ENCODE assay signal across 28 mouse cellular contexts in genomic region chr5:46186908-46187307, GRCm38 (mm10).
DNase-seq lines count a peak whose midpoint lies in the region; ATAC-seq and TF ChIP-seq lines count a peak whose summit lies in the region.
"Had no signal": no experiment of that assay in that cellular context is flagged by ENCODE, and none has a peak within 500 bp of the region (broad histone marks: within the 10 kb centered on the region; RNA-seq: fewer than 3 reads in every experiment).

No protein-coding gene starts in this region.

- H3K36me3 ChIP-seq in forebrain, embryonic 13.5 days (ENCODE audit: poor library complexity, severe bottlenecking): no peaks in the 10 kb centered on the region
- H3K36me3 ChIP-seq in forebrain, embryonic 11.5 days (ENCODE audit: control insufficient read depth, insufficient read depth, low read length): no peaks in the 10 kb centered on the region
- H3K36me3 ChIP-seq in hindbrain, embryonic 14.5 days (replicated peaks; ENCODE audit: control insufficient read depth, insufficient read depth): no peaks in the 10 kb centered on the region
- no peaks in the 10 kb centered on the region for H3K36me3 ChIP-seq in hindbrain, postnatal 0 days (ENCODE audit: insufficient read depth, low read length)
- no peaks in the 10 kb centered on the region for H3K36me3 ChIP-seq in forebrain, embryonic 15.5 days
- H3K36me3 ChIP-seq: embryonic facial prominence, embryonic 10.5 days; embryonic facial prominence, embryonic 13.5 days; G1E; hindbrain, embryonic 15.5 days; intestine, embryonic 15.5 days had no signal

- H3K4me3 ChIP-seq in forebrain, embryonic 13.5 days: no peak overlapping the region
- H3K4me3 ChIP-seq in forebrain, embryonic 11.5 days (ENCODE audit: low read depth, low read length): no peak overlapping the region
- H3K4me3 ChIP-seq in hindbrain, embryonic 14.5 days (replicated peaks; ENCODE audit: low read length): no peak overlapping the region
- no peak overlapping the region for H3K4me3 ChIP-seq in hindbrain, postnatal 0 days (ENCODE audit: low read length)
- no peak overlapping the region for H3K4me3 ChIP-seq in forebrain, embryonic 15.5 days
- H3K4me3 ChIP-seq: embryonic facial prominence, embryonic 10.5 days; embryonic facial prominence, embryonic 13.5 days; erythroblast, embryonic 14.5 days; gastrocnemius, adult 2 months; hindbrain, embryonic 15.5 days; intestine, embryonic 15.5 days had no signal

- no peak overlapping the region for H3K9ac ChIP-seq in forebrain, embryonic 13.5 days
- no peak overlapping the region for H3K9ac ChIP-seq in forebrain, embryonic 11.5 days (ENCODE audit: low read length)
- H3K9ac ChIP-seq in hindbrain, embryonic 14.5 days: no peak overlapping the region
- H3K9ac ChIP-seq in hindbrain, postnatal 0 days (replicated peaks; ENCODE audit: low read length): no peak overlapping the region
- no peak overlapping the region for H3K9ac ChIP-seq in forebrain, embryonic 15.5 days (replicated peaks)
- H3K9ac ChIP-seq: embryonic facial prominence, embryonic 13.5 days; hindbrain, embryonic 15.5 days; intestine, embryonic 15.5 days had no signal

- TF ChIP-seq CTCF in hindbrain, postnatal 0 days (IDR thresholded peaks at IDR 0.05; ENCODE audit: low read depth): no peak

- no peak overlapping the region for H3K4me2 ChIP-seq in forebrain, embryonic 13.5 days
- no peak overlapping the region for H3K4me2 ChIP-seq in forebrain, embryonic 11.5 days (ENCODE audit: low read depth, low read length, severe bottlenecking)
- H3K4me2 ChIP-seq in hindbrain, embryonic 14.5 days (replicated peaks): no peak overlapping the region
- H3K4me2 ChIP-seq in hindbrain, postnatal 0 days (ENCODE audit: low read depth, low read length): no peak overlapping the region
- no peak overlapping the region for H3K4me2 ChIP-seq in forebrain, embryonic 15.5 days (replicated peaks)
- H3K4me2 ChIP-seq: embryonic facial prominence, embryonic 13.5 days; heart, embryonic 11.5 days; hindbrain, embryonic 15.5 days; intestine, embryonic 15.5 days had no signal

- no peak for DNase-seq in forebrain, embryonic 11.5 days (ENCODE audit: low spot score)
- DNase-seq in hindbrain, embryonic 14.5 days (ENCODE audit: low spot score): no peak
- no peak for DNase-seq in hindbrain, postnatal 0 days (ENCODE audit: low spot score)
- no peak for DNase-seq in adrenal gland, adult 18-20 months (ENCODE audit: low spot score in 2 of 2)
- DNase-seq: adrenal gland, adult 2 months; adrenal gland, postnatal 14 days; B cell, adult 2 months; cerebellum, adult 11-12 months; cerebellum, adult 8-10 months; cerebellum, postnatal 10 days; cerebellum, postnatal 36 days; embryo, embryonic 11 days; gastrocnemius, adult 2 months; gastrocnemius, postnatal 14 days; heart, adult 11 months; kidney, adult 11 months; kidney, adult 8-10 months had no signal

- peak; percentile 68; the same call in 1 of the 2 replicates for ATAC-seq in forebrain, embryonic 13.5 days
- no peak for ATAC-seq in forebrain, embryonic 11.5 days (replicated peaks; ENCODE audit: low FRiP score)
- peak; percentile 57; the same call in 1 of the 2 replicates for ATAC-seq in hindbrain, embryonic 14.5 days (ENCODE audit: low FRiP score)
- no peak for ATAC-seq in hindbrain, postnatal 0 days
- ATAC-seq in forebrain, embryonic 15.5 days (replicated peaks): 0 out of 2 replicates have a peak, but pooled peaks have one; percentile 29
- ATAC-seq: intestine, embryonic 15.5 days; Patski had no signal

- H3K27me3 ChIP-seq in forebrain, embryonic 13.5 days: no peaks in the 10 kb centered on the region
- H3K27me3 ChIP-seq in forebrain, embryonic 11.5 days (ENCODE audit: control insufficient read depth, insufficient read depth, low read length): no peaks in the 10 kb centered on the region
- H3K27me3 ChIP-seq in hindbrain, embryonic 14.5 days (ENCODE audit: control insufficient read depth, insufficient read depth, low read length): no peaks in the 10 kb centered on the region
- H3K27me3 ChIP-seq in hindbrain, postnatal 0 days (ENCODE audit: insufficient read depth, low read length): no peaks in the 10 kb centered on the region
- no peaks in the 10 kb centered on the region for H3K27me3 ChIP-seq in forebrain, embryonic 15.5 days
- H3K27me3 ChIP-seq: CH12.LX; embryonic facial prominence, embryonic 13.5 days; hindbrain, embryonic 15.5 days; intestine, embryonic 15.5 days had no signal

- WGBS in forebrain, embryonic 13.5 days: 60% methylated on average over 2 of the region's 2 CpGs
- 82% methylated on average over 2 of the region's 2 CpGs for WGBS in forebrain, embryonic 11.5 days
- WGBS in hindbrain, embryonic 14.5 days: 77% methylated on average over 2 of the region's 2 CpGs
- WGBS in hindbrain, postnatal 0 days: 85% methylated on average over 2 of the region's 2 CpGs
- 63% methylated on average over 2 of the region's 2 CpGs for WGBS in forebrain, embryonic 15.5 days

- H3K4me1 ChIP-seq in forebrain, embryonic 13.5 days: 0 out of 2 replicates have a peak, but pooled peaks cover 3% of the 10 kb centered on the region
- H3K4me1 ChIP-seq in forebrain, embryonic 11.5 days (replicated peaks; ENCODE audit: control insufficient read depth, insufficient read depth, low read length): no peaks in the 10 kb centered on the region
- no peaks in the 10 kb centered on the region for H3K4me1 ChIP-seq in hindbrain, embryonic 14.5 days (replicated peaks; ENCODE audit: control insufficient read depth, insufficient read depth, low read length)
- H3K4me1 ChIP-seq in hindbrain, postnatal 0 days (ENCODE audit: insufficient read depth, low read length): no peaks in the 10 kb centered on the region
- no peaks in the 10 kb centered on the region for H3K4me1 ChIP-seq in forebrain, embryonic 15.5 days
- H3K4me1 ChIP-seq: embryonic facial prominence, embryonic 10.5 days; embryonic facial prominence, embryonic 13.5 days; hindbrain, embryonic 15.5 days; intestine, embryonic 15.5 days had no signal

- H3K9me3 ChIP-seq in forebrain, embryonic 13.5 days (replicated peaks): no peaks in the 10 kb centered on the region
- no peaks in the 10 kb centered on the region for H3K9me3 ChIP-seq in forebrain, embryonic 11.5 days (ENCODE audit: control insufficient read depth, low read length)
- no peaks in the 10 kb centered on the region for H3K9me3 ChIP-seq in hindbrain, embryonic 14.5 days (ENCODE audit: control insufficient read depth, low read length)
- no peaks in the 10 kb centered on the region for H3K9me3 ChIP-seq in hindbrain, postnatal 0 days (ENCODE audit: low read length)
- H3K9me3 ChIP-seq in forebrain, embryonic 15.5 days: no peaks in the 10 kb centered on the region
- H3K9me3 ChIP-seq: embryonic facial prominence, embryonic 10.5 days; embryonic facial prominence, embryonic 13.5 days; G1E; hindbrain, embryonic 15.5 days; intestine, embryonic 15.5 days had no signal

- no peak overlapping the region for H3K27ac ChIP-seq in forebrain, embryonic 13.5 days
- no peak overlapping the region for H3K27ac ChIP-seq in forebrain, embryonic 11.5 days (ENCODE audit: low read depth, low read length)
- no peak overlapping the region for H3K27ac ChIP-seq in hindbrain, embryonic 14.5 days
- H3K27ac ChIP-seq in hindbrain, postnatal 0 days: no peak overlapping the region
- H3K27ac ChIP-seq in forebrain, embryonic 15.5 days (replicated peaks): peak overlapping the region; percentile 31; the same call in 1 of the 2 replicates
- H3K27ac ChIP-seq: embryonic facial prominence, embryonic 10.5 days; embryonic facial prominence, embryonic 13.5 days; gastrocnemius, adult 2 months; hindbrain, embryonic 15.5 days; intestine, embryonic 15.5 days had no signal

Comparison
In these comparisons a context has a peak if more than half of its experiments do, and no peak if none do; other contexts are left out.
1. ATAC-seq: peak in forebrain, embryonic 13.5 days (single experiment), hindbrain, embryonic 14.5 days (single experiment) and forebrain, embryonic 15.5 days (single experiment); none in forebrain, embryonic 11.5 days (single experiment) and hindbrain, postnatal 0 days (single experiment).